Mouse (Mus musculus): ENCODE data around the gene Foxn3. TPM values are rescaled to one million over a fixed set of nuclear protein-coding genes. Genes with fewer than 3 reads are reported as not detected.
A peak's percentile ranks its signal among the peaks of the same experiment; 100 is the strongest.

The Foxn3 gene
- polyA plus RNA-seq (2015; fragmentation: Nextera tagmentation; extraction: Ambion mirVana): 51.9 and 58.9 TPM in 2 replicates

- Histone ChIP-seq H3K4me1 (peaks cover 45% of the 10 kb centered on the region), H3K27me3 (replicated peaks) (no peaks in the 10 kb centered on the region), H3K9me3 (no peaks in the 10 kb centered on the region), H3K4me2 (peak within 1 kb of the TSS; percentile 76), H3K27ac (replicated peaks) (peak within 1 kb of the TSS; percentile 88), H3K36me3 (no peaks in the 10 kb centered on the region), H3K4me3 (peak within 1 kb of the TSS; percentile 91), H3K9ac (peak within 1 kb of the TSS; percentile 96)
- WGBS: under 1% methylated on average over 66 of the region's 66 CpGs
- peak; percentile 76; the same call in 1 of the 2 replicates for ATAC-seq (ENCODE audit: extremely low read depth, insufficient number of reproducible peaks, low FRiP score, low TSS enrichment)
These were observed at the start of gene Foxn3 for GRCm38 (mm10) chr12:99563219-99564059. Gene Foxn3 (minus strand): TSS chr12:99563582.

- H3K36me3 ChIP-seq: no peaks in the 10 kb centered on the region
- H3K27me3 ChIP-seq (replicated peaks): no peaks in the 10 kb centered on the region
- peaks cover 19% of the 10 kb centered on the region for H3K4me1 ChIP-seq
- H3K27ac ChIP-seq (replicated peaks): no peak overlapping the region
- no peak for ATAC-seq (ENCODE audit: extremely low read depth, insufficient number of reproducible peaks, low FRiP score, low TSS enrichment)
- no peak overlapping the region for H3K4me3 ChIP-seq
- no peak overlapping the region for H3K4me2 ChIP-seq
- no peak overlapping the region for H3K9ac ChIP-seq
- 47% methylated on average over 9 of the region's 9 CpGs for WGBS
- no peaks in the 10 kb centered on the region for H3K9me3 ChIP-seq
These were observed 48.9 kb upstream of the Foxn3 start for GRCm38 (mm10) chr12:99612181-99612871.

GRCm38 (mm10) chr12:99610868-99611267 lies 47.5 kb upstream of the Foxn3 start:
- no peak overlapping the region for H3K4me3 ChIP-seq
- no peaks in the 10 kb centered on the region for H3K9me3 ChIP-seq
- H3K36me3 ChIP-seq: no peaks in the 10 kb centered on the region
- WGBS: 80% methylated on average over 7 of the region's 7 CpGs
- no peak for ATAC-seq (ENCODE audit: extremely low read depth, insufficient number of reproducible peaks, low FRiP score, low TSS enrichment)
- peaks cover 19% of the 10 kb centered on the region for H3K4me1 ChIP-seq
- no peaks in the 10 kb centered on the region for H3K27me3 ChIP-seq (replicated peaks)
- H3K4me2 ChIP-seq: no peak overlapping the region
- no peak overlapping the region for H3K9ac ChIP-seq
- H3K27ac ChIP-seq (replicated peaks): no peak overlapping the region

DNA sequence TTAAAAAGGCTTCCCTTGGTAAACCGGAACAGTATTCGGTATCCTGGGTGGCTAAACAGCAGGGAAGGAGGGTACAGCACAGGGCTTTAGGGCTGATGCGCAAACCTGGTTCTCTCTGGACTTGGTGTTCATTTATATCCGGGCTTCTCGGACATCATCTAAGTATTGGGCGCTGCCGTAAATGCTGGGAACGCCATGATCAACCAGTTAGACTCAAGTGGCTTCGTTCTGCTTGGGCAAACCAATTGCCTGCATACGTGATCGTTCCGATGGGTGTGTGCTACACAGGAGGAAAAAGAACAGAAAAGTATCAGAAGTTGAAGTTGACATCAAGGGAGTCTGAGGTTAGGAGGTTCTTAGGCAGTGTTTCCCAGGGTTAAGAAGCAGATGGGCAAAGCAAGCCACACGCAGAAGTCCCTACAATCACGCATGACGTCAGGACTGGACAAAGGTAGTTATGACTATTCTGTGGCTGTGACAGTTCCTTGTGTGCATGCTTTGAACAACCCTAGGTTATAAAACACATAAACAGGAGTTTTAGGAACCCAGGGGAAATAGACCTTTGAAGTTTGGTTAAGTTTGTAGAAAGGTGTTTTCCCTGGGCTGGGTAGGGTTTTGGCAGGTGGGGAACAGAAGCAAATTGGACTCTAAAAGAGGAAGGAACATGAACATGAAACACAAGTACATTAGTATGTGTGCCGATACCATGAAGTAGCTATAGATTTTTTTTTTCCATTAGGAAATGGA lies 46.9 kb upstream of the Foxn3 start:
- Histone ChIP-seq H3K27ac (replicated peaks) (peak overlapping the region; percentile 68), H3K4me1 (peaks cover 19% of the 10 kb centered on the region), H3K27me3 (replicated peaks) (no peaks in the 10 kb centered on the region), H3K9me3 (no peaks in the 10 kb centered on the region), H3K36me3 (no peaks in the 10 kb centered on the region), H3K4me3 (no peak overlapping the region), H3K9ac (no peak overlapping the region), H3K4me2 (no peak overlapping the region)
- WGBS: 81% methylated on average over 16 of the region's 16 CpGs
- ATAC-seq (ENCODE audit: extremely low read depth, insufficient number of reproducible peaks, low FRiP score, low TSS enrichment): no peak

DNA sequence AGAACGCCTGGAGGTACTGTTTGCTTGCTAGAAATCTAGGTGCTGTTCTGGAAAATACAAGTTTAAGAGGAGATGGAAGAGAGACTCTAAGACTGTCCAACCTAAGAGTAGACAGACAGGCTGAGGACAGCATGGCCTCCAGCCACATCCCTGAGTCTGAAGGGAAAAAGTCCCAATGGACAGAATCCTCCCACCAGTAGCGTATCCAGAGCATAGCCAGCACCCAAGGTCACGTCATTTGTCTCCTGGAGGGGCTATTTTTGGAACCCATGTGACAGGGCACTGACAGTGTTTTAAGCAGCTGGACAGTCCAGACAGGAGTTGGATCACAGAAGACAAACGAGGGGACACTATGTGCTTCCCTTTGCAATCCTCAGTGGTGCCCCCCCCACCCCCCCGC lies 46.3 kb upstream of the Foxn3 start:
- H3K4me3 ChIP-seq: no peak overlapping the region
- no peaks in the 10 kb centered on the region for H3K27me3 ChIP-seq (replicated peaks)
- no peaks in the 10 kb centered on the region for H3K9me3 ChIP-seq
- 47% methylated on average over 5 of the region's 5 CpGs for WGBS
- peak; percentile 37; the same call in 1 of the 2 replicates for ATAC-seq (ENCODE audit: extremely low read depth, insufficient number of reproducible peaks, low FRiP score, low TSS enrichment)
- H3K9ac ChIP-seq: no peak overlapping the region
- H3K27ac ChIP-seq (replicated peaks): peak overlapping the region; percentile 68
- H3K36me3 ChIP-seq: no peaks in the 10 kb centered on the region
- H3K4me2 ChIP-seq: no peak overlapping the region
- H3K4me1 ChIP-seq: peaks cover 19% of the 10 kb centered on the region

- Histone ChIP-seq H3K4me2 (no peak overlapping the region), H3K4me1 (peaks cover 19% of the 10 kb centered on the region), H3K9me3 (no peaks in the 10 kb centered on the region), H3K27ac (replicated peaks) (no peak overlapping the region), H3K9ac (no peak overlapping the region), H3K27me3 (replicated peaks) (no peaks in the 10 kb centered on the region), H3K36me3 (no peaks in the 10 kb centered on the region), H3K4me3 (no peak overlapping the region)
- 75% methylated on average over 10 of the region's 10 CpGs for WGBS
- ATAC-seq (ENCODE audit: extremely low read depth, insufficient number of reproducible peaks, low FRiP score, low TSS enrichment): no peak
These were observed 45.0 kb upstream of the Foxn3 start for GRCm38 (mm10) chr12:99608279-99608955.

- Histone ChIP-seq H3K9me3 (no peaks in the 10 kb centered on the region), H3K36me3 (no peaks in the 10 kb centered on the region), H3K9ac (no peak overlapping the region), H3K4me1 (peaks cover 35% of the 10 kb centered on the region), H3K27ac (replicated peaks) (no peak overlapping the region), H3K4me3 (no peak overlapping the region), H3K4me2 (no peak overlapping the region), H3K27me3 (replicated peaks) (no peaks in the 10 kb centered on the region)
- no peak for ATAC-seq (ENCODE audit: extremely low read depth, insufficient number of reproducible peaks, low FRiP score, low TSS enrichment)
- 78% methylated on average over 2 of the region's 2 CpGs for WGBS
These were observed 40.0 kb upstream of the Foxn3 start for GRCm38 (mm10) chr12:99603381-99603780.

DNA sequence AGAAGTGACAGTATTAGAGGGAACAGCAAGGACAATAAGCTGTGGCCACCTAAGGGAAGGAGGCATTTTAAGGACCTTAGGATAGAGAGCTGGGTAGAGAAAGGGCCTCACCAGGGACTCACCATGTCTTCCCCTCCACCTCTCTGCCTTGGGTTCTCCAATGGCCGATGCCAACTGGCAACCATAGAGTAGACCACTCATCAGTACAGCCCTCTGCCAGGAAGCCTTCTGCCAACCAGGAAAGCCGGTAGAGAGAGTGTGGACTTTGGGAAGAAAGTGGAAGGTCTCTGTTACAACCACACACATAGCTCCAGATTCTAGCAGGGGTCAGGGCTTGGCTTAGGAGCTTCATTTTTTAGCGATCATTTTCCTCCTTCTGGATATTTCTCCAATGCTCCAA lies 38.5 kb upstream of the Foxn3 start:
- no peaks in the 10 kb centered on the region for H3K9me3 ChIP-seq
- no peaks in the 10 kb centered on the region for H3K36me3 ChIP-seq
- no peak overlapping the region for H3K27ac ChIP-seq (replicated peaks)
- H3K27me3 ChIP-seq (replicated peaks): no peaks in the 10 kb centered on the region
- H3K4me1 ChIP-seq: peaks cover 35% of the 10 kb centered on the region
- 83% methylated on average over 3 of the region's 3 CpGs for WGBS
- no peak overlapping the region for H3K4me3 ChIP-seq
- no peak overlapping the region for H3K9ac ChIP-seq
- H3K4me2 ChIP-seq: no peak overlapping the region
- ATAC-seq (ENCODE audit: extremely low read depth, insufficient number of reproducible peaks, low FRiP score, low TSS enrichment): no peak

- peaks cover 35% of the 10 kb centered on the region for H3K4me1 ChIP-seq
- H3K27ac ChIP-seq (replicated peaks): no peak overlapping the region
- no peak for ATAC-seq (ENCODE audit: extremely low read depth, insufficient number of reproducible peaks, low FRiP score, low TSS enrichment)
- H3K4me3 ChIP-seq: no peak overlapping the region
- no peaks in the 10 kb centered on the region for H3K9me3 ChIP-seq
- H3K27me3 ChIP-seq (replicated peaks): no peaks in the 10 kb centered on the region
- WGBS: 38% methylated on average over 8 of the region's 8 CpGs
- no peaks in the 10 kb centered on the region for H3K36me3 ChIP-seq
- 0 out of 2 replicates have a peak overlapping the region, but pooled peaks have one; percentile 27 for H3K4me2 ChIP-seq
- H3K9ac ChIP-seq: no peak overlapping the region
These were observed 38.0 kb upstream of the Foxn3 start for GRCm38 (mm10) chr12:99601392-99601791.

- peak overlapping the region; percentile 24; the same call in 1 of the 2 replicates for H3K4me2 ChIP-seq
- H3K9me3 ChIP-seq: no peaks in the 10 kb centered on the region
- ATAC-seq (ENCODE audit: extremely low read depth, insufficient number of reproducible peaks, low FRiP score, low TSS enrichment): no peak
These were observed 36.2 kb upstream of the Foxn3 start for GRCm38 (mm10) chr12:99599606-99600005.

DNA sequence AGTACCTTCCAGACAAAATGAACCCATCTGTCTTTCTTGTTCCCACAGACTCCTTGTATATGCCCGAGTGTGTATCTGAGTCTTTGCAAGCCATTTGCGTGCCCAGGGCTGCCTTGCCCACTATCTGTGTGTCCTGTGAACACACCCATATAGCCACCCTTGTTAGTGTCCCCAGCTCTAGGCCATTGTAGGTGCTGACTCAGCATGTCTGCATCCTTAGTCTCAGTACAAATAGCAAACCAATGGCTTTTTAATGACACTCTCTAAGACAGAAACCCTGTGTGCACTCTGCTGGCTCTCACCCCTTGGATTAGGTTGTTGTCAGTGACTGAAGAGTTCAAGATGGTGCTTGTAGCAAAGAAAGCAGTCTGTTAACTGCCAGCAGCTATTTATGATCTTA lies 33.0 kb upstream of the Foxn3 start:
- Histone ChIP-seq H3K9me3 (peaks cover 7% of the 10 kb centered on the region), H3K4me1 (peaks cover 20% of the 10 kb centered on the region), H3K36me3 (no peaks in the 10 kb centered on the region), H3K9ac (no peak overlapping the region), H3K27ac (replicated peaks) (no peak overlapping the region), H3K4me3 (no peak overlapping the region), H3K27me3 (replicated peaks) (no peaks in the 10 kb centered on the region), H3K4me2 (no peak overlapping the region)
- 85% methylated on average over 2 of the region's 2 CpGs for WGBS
- no peak for ATAC-seq (ENCODE audit: extremely low read depth, insufficient number of reproducible peaks, low FRiP score, low TSS enrichment)

More at GRCm38 (mm10) chr12:99599606-99600005, 36.2 kb upstream of the Foxn3 start:
- H3K4me3 ChIP-seq: no peak overlapping the region
- peaks cover 35% of the 10 kb centered on the region for H3K4me1 ChIP-seq
- H3K27me3 ChIP-seq (replicated peaks): no peaks in the 10 kb centered on the region
- H3K27ac ChIP-seq (replicated peaks): no peak overlapping the region
- no peaks in the 10 kb centered on the region for H3K36me3 ChIP-seq
- no peak overlapping the region for H3K9ac ChIP-seq
- WGBS: 42% methylated on average over 7 of the region's 7 CpGs
